Mouse (Mus musculus) heart, embryonic 11.5 days (tissue): ENCODE results near the gene Mfsd1. TPM values are rescaled to one million over a fixed set of nuclear protein-coding genes. Genes with fewer than 3 reads are reported as not detected.

ENCODE experiments used
- polyA plus RNA-seq: library from polyadenylated mRNA; unstranded; fragments of >200 nt; fragmentation: Nextera tagmentation; extraction: Ambion mirVana; gene quantifications from 2 replicates; pipeline ENCODE4 v1.2.1, GENCODE M21; 2014

The Mfsd1 gene
- polyA plus RNA-seq, 1 experiment from 2014 or later: 43.1 TPM

Other genes starting within 250 kb of the Mfsd1 start
- gene Mlf1, start 208.6 kb upstream of the Mfsd1 start, polyA plus RNA-seq: 57.9 and 60.7 TPM in 2 replicates
- gene Gm17402, start 207.6 kb upstream of the Mfsd1 start, polyA plus RNA-seq: not detected in 2 replicates
- gene Gfm1, start 152.6 kb upstream of the Mfsd1 start, polyA plus RNA-seq: 99.5 and 124 TPM in 2 replicates
- gene Lxn, start 118.8 kb upstream of the Mfsd1 start, polyA plus RNA-seq: 55.8 and 63.4 TPM in 2 replicates
- 0.89 and 1.7 TPM in 2 replicates for gene Rarres1, start 67.2 kb upstream of the Mfsd1 start, polyA plus RNA-seq